Mouse (Mus musculus): Measurements from ENCODE around the gene Zfp617.
"Not testable (repeated sequence)": the region's sequence is repeated elsewhere in the genome, so short reads cannot be mapped to it uniquely, and the experiment has no call there.

The Zfp617 gene

GRCm38 (mm10) chr8:71950482-71951221, 42.2 kb downstream of the Zfp617 start, which contains the start of gene Zfp961:
TSS of gene Zfp961 (plus strand) at chr8:71951038.
- in situ Hi-C loops (cut with MboI; ENCODE audit: low pct_unique_long_range_greater_than_20kb in 1 of 2, low sequenced_read_pairs in 2 of 2, unreplicated experiment in 1 of 2), result no loop called here

- in situ Hi-C loops (cut with MboI; ENCODE audit: low pct_unique_long_range_greater_than_20kb in 1 of 2, low sequenced_read_pairs in 2 of 2, unreplicated experiment in 1 of 2), result no loop called here
Observed at GRCm38 (mm10) chr8:71951436-71952161, 43.2 kb downstream of the Zfp617 start.

GRCm38 (mm10) chr8:71952489-71952888, 44.1 kb downstream of the Zfp617 start:
- in situ Hi-C loops (cut with MboI; ENCODE audit: low pct_unique_long_range_greater_than_20kb in 1 of 2, low sequenced_read_pairs in 2 of 2, unreplicated experiment in 1 of 2), result no loop called here

GRCm38 (mm10) chr8:71952961-71953700, 44.7 kb downstream of the Zfp617 start:
- in situ Hi-C loops (cut with MboI; ENCODE audit: low pct_unique_long_range_greater_than_20kb in 1 of 2, low sequenced_read_pairs in 2 of 2, unreplicated experiment in 1 of 2), result not testable (repeated sequence)

- in situ Hi-C loops (cut with MboI; ENCODE audit: low pct_unique_long_range_greater_than_20kb in 1 of 2, low sequenced_read_pairs in 2 of 2, unreplicated experiment in 1 of 2), result no loop called here
Observed at GRCm38 (mm10) chr8:71954666-71955065, 46.2 kb downstream of the Zfp617 start.

GRCm38 (mm10) chr8:71960483-71960882, 52.0 kb downstream of the Zfp617 start:
- in situ Hi-C loops (cut with MboI; ENCODE audit: low pct_unique_long_range_greater_than_20kb in 1 of 2, low sequenced_read_pairs in 2 of 2, unreplicated experiment in 1 of 2), result no loop called here

- in situ Hi-C loops (cut with MboI; ENCODE audit: low pct_unique_long_range_greater_than_20kb in 1 of 2, low sequenced_read_pairs in 2 of 2, unreplicated experiment in 1 of 2), result no loop called here
Observed at GRCm38 (mm10) chr8:71961796-71962195, 53.4 kb downstream of the Zfp617 start.

- in situ Hi-C loops (cut with MboI; ENCODE audit: low pct_unique_long_range_greater_than_20kb in 1 of 2, low sequenced_read_pairs in 2 of 2, unreplicated experiment in 1 of 2), result no loop called here
Observed at GRCm38 (mm10) chr8:71964051-71964450, 55.6 kb downstream of the Zfp617 start.

GRCm38 (mm10) chr8:71965166-71965565, 56.7 kb downstream of the Zfp617 start:
- in situ Hi-C loops (cut with MboI; ENCODE audit: low pct_unique_long_range_greater_than_20kb in 1 of 2, low sequenced_read_pairs in 2 of 2, unreplicated experiment in 1 of 2), result no loop called here

GRCm38 (mm10) chr8:71966411-71966810, 58.0 kb downstream of the Zfp617 start:
- in situ Hi-C loops (cut with MboI; ENCODE audit: low pct_unique_long_range_greater_than_20kb in 1 of 2, low sequenced_read_pairs in 2 of 2, unreplicated experiment in 1 of 2), result no loop called here

GRCm38 (mm10) chr8:71967261-71967660, 58.8 kb downstream of the Zfp617 start:
- in situ Hi-C loops (cut with MboI; ENCODE audit: low pct_unique_long_range_greater_than_20kb in 1 of 2, low sequenced_read_pairs in 2 of 2, unreplicated experiment in 1 of 2), result no loop called here

GRCm38 (mm10) chr8:71968100-71968499, 59.7 kb downstream of the Zfp617 start:
- in situ Hi-C loops (cut with MboI; ENCODE audit: low pct_unique_long_range_greater_than_20kb in 1 of 2, low sequenced_read_pairs in 2 of 2, unreplicated experiment in 1 of 2), result no loop called here

GRCm38 (mm10) chr8:71968636-71969035, 60.2 kb downstream of the Zfp617 start:
- in situ Hi-C loops (cut with MboI; ENCODE audit: low pct_unique_long_range_greater_than_20kb in 1 of 2, low sequenced_read_pairs in 2 of 2, unreplicated experiment in 1 of 2), result no loop called here

- in situ Hi-C loops (cut with MboI; ENCODE audit: low pct_unique_long_range_greater_than_20kb in 1 of 2, low sequenced_read_pairs in 2 of 2, unreplicated experiment in 1 of 2), result no loop called here
Observed at GRCm38 (mm10) chr8:71971945-71972344, 63.5 kb downstream of the Zfp617 start.

GRCm38 (mm10) chr8:71974211-71974610, 65.8 kb downstream of the Zfp617 start:
- in situ Hi-C loops (cut with MboI; ENCODE audit: low pct_unique_long_range_greater_than_20kb in 1 of 2, low sequenced_read_pairs in 2 of 2, unreplicated experiment in 1 of 2), result no loop called here

- in situ Hi-C loops (cut with MboI; ENCODE audit: low pct_unique_long_range_greater_than_20kb in 1 of 2, low sequenced_read_pairs in 2 of 2, unreplicated experiment in 1 of 2), result loop anchor here (25.0 kb wide), 2 partner anchors 269 to 844 kb away; partner anchors contain the start of gene B3gnt3 (in 1 of the 2)
Observed at GRCm38 (mm10) chr8:71981032-71981431, 72.6 kb downstream of the Zfp617 start.

- in situ Hi-C loops (cut with MboI; ENCODE audit: low pct_unique_long_range_greater_than_20kb in 1 of 2, low sequenced_read_pairs in 2 of 2, unreplicated experiment in 1 of 2), result loop anchor here (25.0 kb wide), 2 partner anchors 269 to 844 kb away; partner anchors contain the start of gene B3gnt3 (in 1 of the 2)
Observed at GRCm38 (mm10) chr8:71981456-71981855, 73.0 kb downstream of the Zfp617 start.

Measured in mouse embryonic stem cell (cell line).